Mouse (Mus musculus) splenic B cell, adult 2 months (primary cell): ENCODE data around the gene Ankrd54.

ENCODE experiments used
- DNase-seq: peaks from one replicate; pipeline ENCODE4 v3.0.0-alpha.2; 2011; ENCODE audit warnings: low read depth, low spot score
- H3K27me3 ChIP-seq: 2 replicates; pipeline ENCODE4 v1.6.1; 2012; ENCODE audit warnings: mild to moderate bottlenecking, low read length, moderate library complexity, mixed read lengths; ENCODE audit not compliant: control insufficient read depth, poor library complexity, insufficient read depth, severe bottlenecking
- H3K36me3 ChIP-seq: 2 replicates; pipeline ENCODE4 v1.6.1; 2012; ENCODE audit warnings: mild to moderate bottlenecking, low read length, moderate library complexity, mixed read lengths; ENCODE audit not compliant: control insufficient read depth, poor library complexity, insufficient read depth, severe bottlenecking

Ankrd54 gene

DNA sequence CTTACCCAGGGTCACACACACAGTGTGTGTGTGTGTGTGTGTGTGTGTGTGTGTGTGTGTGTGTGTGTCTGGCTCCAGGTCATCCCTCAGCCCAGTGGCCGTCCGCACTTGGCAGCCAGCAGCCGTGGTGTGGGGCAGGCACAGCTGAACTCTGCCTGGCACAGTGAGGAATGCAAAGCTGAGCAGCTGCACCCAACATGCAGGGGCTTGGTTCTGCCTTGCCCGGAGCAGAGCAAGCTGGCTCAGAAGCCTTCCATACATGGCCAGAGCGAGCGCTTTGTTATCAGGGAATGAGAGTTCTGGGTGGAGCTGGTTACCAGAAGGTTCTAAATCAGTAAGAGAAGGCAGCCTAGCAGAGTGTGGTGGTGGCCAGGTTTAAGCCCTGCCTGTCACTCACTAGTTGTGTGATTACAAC lies 34.9 kb upstream of the Ankrd54 start:
- Histone ChIP-seq H3K36me3 (peaks cover 8% of the 10 kb centered on the region), H3K27me3 (peaks cover 2% of the 10 kb centered on the region; the same call in 1 of the 2 replicates)
- DNase-seq, result no peak

GRCm38 (mm10) chr15:79097135-79097534 lies 34.4 kb upstream of the Ankrd54 start:
- Histone ChIP-seq H3K27me3 (peaks cover 2% of the 10 kb centered on the region; the same call in 1 of the 2 replicates), H3K36me3 (peaks cover 10% of the 10 kb centered on the region)
- no peak for DNase-seq

GRCm38 (mm10) chr15:79096556-79096955 lies 33.9 kb upstream of the Ankrd54 start:
- DNase-seq, result no peak
- Histone ChIP-seq H3K27me3 (peaks cover 2% of the 10 kb centered on the region; the same call in 1 of the 2 replicates), H3K36me3 (peaks cover 12% of the 10 kb centered on the region)

GRCm38 (mm10) chr15:79095483-79095882 lies 32.8 kb upstream of the Ankrd54 start:
- no peak for DNase-seq
- peaks cover 2% of the 10 kb centered on the region; the same call in 1 of the 2 replicates for H3K27me3 ChIP-seq
- H3K36me3 ChIP-seq, result peaks cover 14% of the 10 kb centered on the region

GRCm38 (mm10) chr15:79093083-79093839 lies 30.6 kb upstream of the Ankrd54 start:
- Histone ChIP-seq H3K27me3 (peaks cover 2% of the 10 kb centered on the region; the same call in 1 of the 2 replicates), H3K36me3 (peaks cover 14% of the 10 kb centered on the region)
- DNase-seq, result no peak

GRCm38 (mm10) chr15:79092284-79092683 lies 29.6 kb upstream of the Ankrd54 start:
- H3K36me3 ChIP-seq, result peaks cover 14% of the 10 kb centered on the region
- DNase-seq, result no peak
- H3K27me3 ChIP-seq, result peaks cover 2% of the 10 kb centered on the region; the same call in 1 of the 2 replicates

- H3K36me3 ChIP-seq, result peaks cover 23% of the 10 kb centered on the region
- no peak for DNase-seq
- H3K27me3 ChIP-seq, result no peaks in the 10 kb centered on the region
Measured at GRCm38 (mm10) chr15:79079567-79079966, 16.9 kb upstream of the Ankrd54 start.

DNA sequence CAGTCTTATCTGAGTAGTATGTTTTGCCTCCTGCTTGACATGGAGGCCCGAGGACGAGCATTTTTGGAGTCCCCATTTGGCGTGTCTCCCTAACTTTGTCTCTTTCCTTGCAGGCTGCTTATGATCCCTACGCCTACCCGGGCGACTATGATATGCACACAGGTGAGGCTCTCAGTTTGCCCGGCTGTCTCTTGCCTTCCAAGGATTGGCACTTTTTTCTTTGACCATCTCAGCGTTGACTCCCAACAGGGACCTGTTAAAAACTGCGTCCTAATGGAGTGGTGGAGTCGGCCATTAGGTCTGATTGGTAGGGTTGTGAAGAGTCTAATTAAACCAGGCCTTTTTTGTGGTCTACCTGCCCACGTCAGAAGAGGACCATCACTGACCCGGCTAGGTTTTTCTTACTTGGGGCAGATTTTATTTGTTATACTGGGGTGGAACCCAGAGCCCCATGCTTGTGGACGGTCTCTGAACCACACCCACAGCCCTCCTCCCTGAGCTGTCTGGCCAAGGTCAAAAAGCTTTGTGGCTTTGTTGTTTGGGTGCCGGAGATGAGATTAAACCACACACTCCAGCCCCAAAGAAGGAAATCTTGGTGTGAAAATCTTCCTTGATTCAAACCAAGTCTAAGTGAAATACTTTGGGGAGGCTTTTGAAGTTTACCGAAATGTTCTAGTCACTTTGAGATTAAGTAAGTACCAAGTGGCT lies 13.1 kb upstream of the Ankrd54 start:
- H3K27me3 ChIP-seq, result no peaks in the 10 kb centered on the region
- no peak for DNase-seq
- peaks cover 10% of the 10 kb centered on the region for H3K36me3 ChIP-seq

- Histone ChIP-seq H3K36me3 (peaks cover 10% of the 10 kb centered on the region), H3K27me3 (no peaks in the 10 kb centered on the region)
- peak; percentile 85 for DNase-seq
Measured at GRCm38 (mm10) chr15:79074913-79075532, 12.3 kb upstream of the Ankrd54 start, which contains the start of gene Eif3l. TSS of gene Eif3l (plus strand) at chr15:79075179.

DNA sequence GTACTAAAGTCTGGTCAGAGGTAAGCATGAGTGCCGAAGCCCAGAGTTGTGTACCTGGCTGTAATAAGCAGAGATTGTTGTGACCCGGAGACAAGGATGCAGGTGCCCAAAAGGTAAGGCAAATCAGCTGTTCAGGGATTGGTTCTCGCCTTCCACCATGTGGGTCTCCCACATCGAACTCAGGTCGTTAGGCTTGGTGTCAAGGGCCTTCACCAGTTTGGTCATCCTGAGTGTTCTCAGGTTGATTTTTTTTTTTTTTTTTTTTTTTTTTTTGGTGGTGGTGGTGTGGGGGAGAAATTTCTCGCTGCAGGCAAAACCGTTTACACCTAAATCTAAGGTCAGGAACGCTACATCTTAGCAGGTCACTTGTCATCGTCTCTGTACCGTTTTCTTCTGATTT lies 11.8 kb upstream of the Ankrd54 start:
- Histone ChIP-seq H3K27me3 (no peaks in the 10 kb centered on the region), H3K36me3 (peaks cover 5% of the 10 kb centered on the region)
- DNase-seq, result no peak

DNA sequence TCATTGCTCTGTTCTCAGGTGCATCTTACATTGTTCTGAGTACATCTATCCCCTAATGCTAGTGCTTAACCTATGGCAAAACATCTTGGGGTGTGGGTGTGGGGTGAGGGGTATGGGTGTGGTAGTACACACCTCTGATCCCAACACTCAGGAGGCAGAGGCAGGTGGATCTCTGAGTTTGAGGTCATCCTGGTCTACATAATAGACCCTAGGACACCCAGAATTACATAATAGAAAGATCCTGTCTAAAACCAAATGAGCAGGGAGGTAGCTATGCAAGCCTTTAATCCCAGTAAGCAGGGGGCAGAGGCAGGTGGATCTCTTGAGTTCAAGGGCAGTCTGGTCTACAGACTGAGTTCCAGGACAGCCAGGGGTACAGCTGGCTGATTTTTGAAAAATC lies 11.1 kb upstream of the Ankrd54 start:
- Histone ChIP-seq H3K36me3 (peaks cover 3% of the 10 kb centered on the region; the same call in 1 of the 2 replicates), H3K27me3 (no peaks in the 10 kb centered on the region)
- DNase-seq, result no peak

DNA sequence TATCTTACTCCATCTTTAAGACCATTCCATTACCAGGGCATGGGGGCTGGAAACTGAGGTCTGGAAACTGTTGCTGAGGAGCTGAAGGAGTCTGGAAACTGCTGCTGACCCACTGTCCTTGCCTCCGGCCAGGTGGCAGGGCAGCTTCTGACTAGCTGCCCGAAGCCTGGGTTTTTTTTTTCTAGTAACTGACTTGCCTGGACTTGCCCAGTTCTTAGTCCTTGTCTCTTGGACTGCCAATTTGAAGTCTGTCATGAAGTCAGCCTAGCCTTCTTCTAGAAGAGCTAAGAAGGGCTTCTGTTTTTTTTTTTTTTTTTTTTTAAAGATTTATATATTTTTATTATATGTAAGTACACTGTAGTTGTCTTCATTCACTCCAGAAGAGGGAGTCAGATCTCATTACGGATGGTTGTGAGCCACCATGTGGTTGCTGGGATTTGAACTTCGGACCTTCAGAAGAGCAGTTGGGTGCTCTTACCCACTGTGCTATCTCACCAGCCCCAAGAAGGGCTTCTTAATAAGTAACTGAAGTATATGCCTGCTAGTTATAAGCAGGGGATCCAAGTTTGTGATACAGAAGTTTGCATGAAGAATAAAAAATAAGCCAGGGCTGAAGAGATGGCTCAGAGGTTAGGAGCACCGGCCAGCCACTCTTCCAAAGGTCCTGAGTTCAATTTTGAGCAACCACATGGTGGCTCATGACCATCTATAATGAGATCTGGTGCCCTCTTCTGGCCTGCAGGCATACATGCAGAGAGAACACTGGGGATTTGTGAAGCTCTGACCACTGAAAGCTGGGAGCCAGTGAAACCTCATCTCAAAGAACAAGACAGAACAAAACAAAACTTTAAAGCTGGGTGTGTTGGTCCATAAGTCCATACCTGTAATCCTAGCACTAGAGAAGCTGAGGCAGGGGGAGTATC lies 8.7 kb upstream of the Ankrd54 start:
- peak; percentile 60 for DNase-seq
- Histone ChIP-seq H3K27me3 (no peaks in the 10 kb centered on the region), H3K36me3 (no peaks in the 10 kb centered on the region)

DNA sequence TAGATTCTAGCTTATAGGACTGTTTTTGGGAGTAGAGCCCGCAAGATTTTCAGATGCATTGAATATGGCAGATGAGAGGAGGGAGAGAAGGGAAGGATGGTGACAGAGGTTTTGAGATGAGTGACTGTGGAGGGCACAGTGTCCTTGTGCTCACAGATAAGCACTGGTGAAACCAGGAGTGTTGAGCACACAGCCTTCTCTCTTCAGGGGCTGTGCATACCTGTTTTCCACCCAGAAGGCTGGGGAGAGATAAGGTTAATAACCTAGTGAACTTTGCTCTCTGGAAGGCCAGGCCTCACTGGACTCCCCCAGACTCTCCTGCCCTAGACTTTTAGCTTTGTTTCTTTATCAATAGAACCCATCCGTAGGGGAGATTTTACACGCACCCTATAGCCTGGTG lies 5.7 kb upstream of the Ankrd54 start:
- H3K27me3 ChIP-seq, result no peaks in the 10 kb centered on the region
- H3K36me3 ChIP-seq, result no peaks in the 10 kb centered on the region
- no peak for DNase-seq

DNA sequence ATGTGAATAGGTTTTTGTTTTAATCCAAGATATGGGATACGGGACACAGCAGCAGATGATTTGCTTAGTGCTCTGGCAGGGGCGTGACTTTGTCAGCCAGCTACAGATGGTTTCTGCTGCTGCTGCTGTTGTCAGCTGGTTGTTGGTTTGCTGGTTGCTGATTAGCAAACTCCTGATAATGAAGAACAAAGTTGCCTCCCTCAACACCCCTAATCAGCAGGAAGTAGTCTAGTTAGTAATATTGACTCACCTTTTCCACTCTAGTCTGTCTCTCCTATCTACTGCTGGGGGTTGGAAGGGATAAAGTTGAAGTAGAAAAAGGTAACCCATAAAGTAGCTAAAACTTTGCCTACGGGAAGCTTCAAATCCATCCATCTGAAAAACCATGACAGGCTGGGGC lies 4.9 kb upstream of the Ankrd54 start:
- Histone ChIP-seq H3K36me3 (no peaks in the 10 kb centered on the region), H3K27me3 (no peaks in the 10 kb centered on the region)
- no peak for DNase-seq
